Mouse (Mus musculus) intestine, postnatal 0 days (tissue): ENCODE results near the gene Jph3. TPM values are rescaled to one million over a fixed set of nuclear protein-coding genes. Genes with fewer than 3 reads are reported as not detected.

Experiments
- ATAC-seq: fragments of 200-750 bp; cut with Nextera tagmentation; 2 replicates; pipeline ENCODE4 v1.8.0; 2017; ENCODE audit warnings: mild to moderate bottlenecking, moderate TSS enrichment, moderate library complexity
- H3K27ac ChIP-seq: fragments of 300-500 bp; sonication (generic); 2 replicates; pipeline ENCODE4 v1.5.1; 2014; ENCODE audit warnings: mild to moderate bottlenecking, low read depth, low read length, moderate library complexity
- H3K27me3 ChIP-seq: fragments of 300-500 bp; sonication (generic); replicated peaks from 2 replicates; pipeline ENCODE4 v1.6.1; 2014; ENCODE audit warnings: low read length, mixed read lengths; ENCODE audit not compliant: control insufficient read depth, insufficient read depth
- H3K36me3 ChIP-seq: fragments of 300-500 bp; sonication (generic); 2 replicates; pipeline ENCODE4 v1.6.1; 2014; ENCODE audit warnings: mild to moderate bottlenecking, moderate library complexity; ENCODE audit not compliant: control insufficient read depth, insufficient read depth
- H3K4me1 ChIP-seq: fragments of 300-500 bp; sonication (generic); replicated peaks from 2 replicates; pipeline ENCODE4 v1.6.1; 2014; ENCODE audit warnings: antibody characterized with exemption, low read length, mixed read lengths; ENCODE audit not compliant: control insufficient read depth, insufficient read depth
- H3K4me2 ChIP-seq: fragments of 300-500 bp; sonication (generic); replicated peaks from 2 replicates; pipeline ENCODE4 v1.6.1; 2014; ENCODE audit warnings: low read depth, mild to moderate bottlenecking, moderate library complexity
- H3K4me3 ChIP-seq: fragments of 300-500 bp; sonication (generic); 2 replicates; pipeline ENCODE4 v1.5.1; 2014; ENCODE audit warnings: low read depth, low read length
- H3K9ac ChIP-seq: fragments of 300-500 bp; sonication (generic); 2 replicates; pipeline ENCODE4 v1.6.1; 2014; ENCODE audit warnings: mild to moderate bottlenecking, low read depth, low read length
- H3K9me3 ChIP-seq: fragments of 300-500 bp; sonication (generic); 2 replicates; pipeline ENCODE4 v1.6.1; 2016; ENCODE audit warnings: mixed run types; ENCODE audit not compliant: control insufficient read depth
- CTCF ChIP-seq: sonication (generic); IDR thresholded peaks from 2 replicates; pipeline ENCODE4 v1.5.1; 2016; ENCODE audit warnings: low read depth, mild to moderate bottlenecking, control low read depth, antibody characterized with exemption, moderate library complexity
- WGBS: fragments of 180-500 bp; shearing (Covaris S2); extraction: QIAGEN DNeasy Blood & Tissue Kit; methylation state at CpG from one replicate; pipeline ENCODE4 v1.1.7; 2014; 5-methylcytosine and 5-hydroxymethylcytosine counted together
- polyA plus RNA-seq: library from polyadenylated mRNA; unstranded; fragments of >200 nt; fragmentation: Nextera tagmentation; extraction: Ambion mirVana; gene quantifications from 2 replicates; pipeline ENCODE4 v1.2.1, GENCODE M21; 2015

Gene Jph3
- polyA plus RNA-seq, 1 experiment from 2014 or later: 2.8 TPM

- H3K4me3 ChIP-seq: no peak overlapping the region
- H3K4me2 ChIP-seq: no peak overlapping the region
- no peaks in the 10 kb centered on the region for H3K9me3 ChIP-seq
- H3K9ac ChIP-seq: no peak overlapping the region
- WGBS: 38% methylated on average over 3 of the region's 3 CpGs
- H3K4me1 ChIP-seq: no peaks in the 10 kb centered on the region
- no peak overlapping the region for H3K27ac ChIP-seq
- no peak for ATAC-seq
- no peaks in the 10 kb centered on the region for H3K36me3 ChIP-seq
- TF ChIP-seq CTCF: peak; percentile 40
- 0 out of 2 replicates have a peak, but pooled peaks cover 3% of the 10 kb centered on the region for H3K27me3 ChIP-seq
Measured at GRCm38 (mm10) chr8:121750512-121750911, 21.1 kb downstream of the Jph3 start.

- H3K9me3 ChIP-seq: no peaks in the 10 kb centered on the region
- WGBS: 25% methylated on average over 3 of the region's 3 CpGs
- H3K9ac ChIP-seq: no peak overlapping the region
- H3K36me3 ChIP-seq: no peaks in the 10 kb centered on the region
- peak; percentile 89 for TF ChIP-seq CTCF
- no peaks in the 10 kb centered on the region for H3K4me1 ChIP-seq
- no peak overlapping the region for H3K27ac ChIP-seq
- ATAC-seq: no peak
- no peak overlapping the region for H3K4me3 ChIP-seq
- H3K27me3 ChIP-seq: 0 out of 2 replicates have a peak, but pooled peaks cover 3% of the 10 kb centered on the region
- H3K4me2 ChIP-seq: no peak overlapping the region
Measured at GRCm38 (mm10) chr8:121751407-121751806, 22.0 kb downstream of the Jph3 start.

GRCm38 (mm10) chr8:121758470-121758869, 29.0 kb downstream of the Jph3 start:
- WGBS: 67% methylated on average over 12 of the region's 12 CpGs
- H3K4me3 ChIP-seq: no peak overlapping the region
- no peak overlapping the region for H3K27ac ChIP-seq

GRCm38 (mm10) chr8:121760484-121760883, 31.1 kb downstream of the Jph3 start:
- ATAC-seq: no peak
- WGBS: 75% methylated on average over 7 of the region's 7 CpGs
- no peaks in the 10 kb centered on the region for H3K36me3 ChIP-seq

More at GRCm38 (mm10) chr8:121758470-121758869, 29.0 kb downstream of the Jph3 start:
- H3K4me1 ChIP-seq: no peaks in the 10 kb centered on the region
- no peak for ATAC-seq
- no peak overlapping the region for H3K4me2 ChIP-seq
- H3K27me3 ChIP-seq: no peaks in the 10 kb centered on the region
- H3K36me3 ChIP-seq: no peaks in the 10 kb centered on the region
- no peak for TF ChIP-seq CTCF
- no peaks in the 10 kb centered on the region for H3K9me3 ChIP-seq
- H3K9ac ChIP-seq: no peak overlapping the region

GRCm38 (mm10) chr8:121761480-121761879, 32.1 kb downstream of the Jph3 start:
- Histone ChIP-seq H3K36me3 (no peaks in the 10 kb centered on the region), H3K27ac (no peak overlapping the region), H3K9me3 (no peaks in the 10 kb centered on the region), H3K4me2 (no peak overlapping the region), H3K4me1 (no peaks in the 10 kb centered on the region), H3K27me3 (no peaks in the 10 kb centered on the region), H3K4me3 (no peak overlapping the region), H3K9ac (no peak overlapping the region)
- no peak for ATAC-seq
- WGBS: 31% methylated on average over 10 of the region's 10 CpGs
- no peak for TF ChIP-seq CTCF

More at GRCm38 (mm10) chr8:121760484-121760883, 31.1 kb downstream of the Jph3 start:
- no peak overlapping the region for H3K27ac ChIP-seq
- no peaks in the 10 kb centered on the region for H3K4me1 ChIP-seq
- TF ChIP-seq CTCF: no peak
- no peaks in the 10 kb centered on the region for H3K27me3 ChIP-seq
- no peaks in the 10 kb centered on the region for H3K9me3 ChIP-seq
- no peak overlapping the region for H3K4me2 ChIP-seq
- no peak overlapping the region for H3K4me3 ChIP-seq
- no peak overlapping the region for H3K9ac ChIP-seq

- WGBS: 57% methylated on average over 7 of the region's 7 CpGs
- H3K4me1 ChIP-seq: no peaks in the 10 kb centered on the region
- TF ChIP-seq CTCF: no peak
Measured at GRCm38 (mm10) chr8:121762999-121763699, 33.7 kb downstream of the Jph3 start.

More at GRCm38 (mm10) chr8:121762999-121763699, 33.7 kb downstream of the Jph3 start:
- Histone ChIP-seq H3K4me3 (no peak overlapping the region), H3K4me2 (no peak overlapping the region), H3K27me3 (no peaks in the 10 kb centered on the region), H3K27ac (no peak overlapping the region), H3K9ac (no peak overlapping the region), H3K9me3 (no peaks in the 10 kb centered on the region), H3K36me3 (no peaks in the 10 kb centered on the region)
- no peak for ATAC-seq
